Mouse (Mus musculus) kidney, adult 18-20 months (tissue): ENCODE data around the gene Afmid.

Experiments
- DNase-seq: peaks from one replicate; pipeline ENCODE4 v3.0.0; 2021

The Afmid gene

DNA sequence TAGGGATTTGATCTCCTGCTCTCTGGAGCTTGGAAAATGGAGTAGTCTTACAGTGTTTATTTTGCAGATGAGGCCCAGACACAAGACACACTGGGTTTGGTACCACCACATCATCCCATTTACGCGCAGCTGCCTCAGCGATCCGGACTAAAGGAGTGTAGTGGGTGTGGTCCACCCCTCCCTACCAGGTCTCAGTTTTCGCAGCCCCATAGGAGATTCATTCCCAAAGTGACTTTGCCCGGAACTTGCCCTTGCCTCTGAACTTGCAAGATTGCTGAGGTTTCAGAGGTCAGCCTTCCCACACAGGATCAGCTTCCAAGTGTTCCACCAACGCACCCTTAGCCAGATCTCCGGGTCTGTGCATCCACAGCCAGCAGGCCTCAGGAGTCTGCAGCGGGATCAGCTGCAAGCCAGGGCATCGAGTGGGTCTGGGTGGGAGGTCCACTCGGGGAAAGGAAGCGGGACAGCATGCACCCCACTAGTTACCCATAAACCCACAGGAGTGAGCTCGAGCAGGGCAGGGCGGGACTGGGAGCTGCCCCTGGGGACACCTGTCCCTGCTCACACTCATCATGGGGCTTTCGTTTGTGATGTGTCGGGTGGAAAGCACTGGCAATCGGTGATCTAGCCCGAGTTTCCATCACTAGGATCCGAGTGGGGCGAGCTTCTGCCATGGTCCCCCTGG is 62.6 kb downstream of the Afmid start:
- DNase-seq: no peak

DNA sequence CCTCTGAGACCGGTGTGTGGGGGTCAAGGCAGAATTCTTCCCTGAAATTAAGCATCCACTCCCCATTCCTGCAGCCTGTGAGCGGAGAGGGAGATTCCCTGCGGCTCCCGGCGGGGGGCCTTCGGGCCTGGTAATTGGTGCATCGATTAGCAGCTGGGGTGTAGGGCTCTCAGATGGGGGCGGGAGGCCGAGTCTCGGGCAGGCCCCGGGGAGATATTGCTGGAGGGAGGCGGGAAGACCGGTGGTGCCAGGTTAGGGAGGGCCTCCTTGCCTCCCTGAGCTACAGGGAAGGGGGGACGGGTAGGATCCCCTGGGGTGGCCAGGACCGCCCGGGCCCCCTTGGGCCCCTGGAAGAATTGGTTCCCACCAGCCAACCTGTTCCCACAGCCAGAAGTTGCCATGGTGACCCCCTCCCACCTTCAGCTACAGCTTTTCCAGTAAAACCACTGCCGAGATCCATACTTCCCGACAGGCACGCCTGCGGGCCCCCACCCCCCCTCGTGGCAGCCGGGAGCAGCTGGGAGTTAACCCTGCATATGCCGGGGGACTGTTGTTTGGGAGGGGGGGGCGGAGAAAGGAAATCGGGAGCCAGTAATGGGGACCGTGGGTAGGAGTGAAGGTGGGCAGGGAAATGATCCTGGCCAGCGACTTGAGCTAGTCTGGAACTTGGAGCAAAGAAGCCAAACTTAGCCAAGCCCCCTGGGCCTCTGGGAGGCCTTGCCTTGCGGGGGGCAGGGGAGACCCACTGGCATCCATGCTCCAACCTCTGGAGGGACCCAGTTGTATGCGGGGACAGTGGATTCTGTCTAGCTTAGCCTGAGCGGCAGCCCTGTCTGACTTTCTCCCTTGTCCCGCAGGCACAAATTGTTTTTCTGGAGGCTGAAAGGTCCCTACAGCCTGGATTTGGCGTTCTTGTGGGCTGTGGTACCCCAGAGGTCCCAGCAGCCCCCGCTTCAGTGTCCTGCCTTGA is 63.4 kb downstream of the Afmid start:
- DNase-seq: no peak
